Mouse (Mus musculus): Measurements from ENCODE around the gene AC140267.1. TPM values are rescaled to one million over a fixed set of nuclear protein-coding genes. Genes with fewer than 3 reads are reported as not detected.

AC140267.1 gene
- polyA plus RNA-seq, 1 experiment from 2014 or later: not detected

- Histone ChIP-seq H3K4me1 (ENCODE audit: control insufficient read depth, insufficient read depth, low read length) (peaks cover 3% of the 10 kb centered on the region; the same call in 1 of the 2 replicates), H3K36me3 (ENCODE audit: control insufficient read depth, insufficient read depth, low read length) (peaks cover 8% of the 10 kb centered on the region; the same call in 1 of the 2 replicates), H3K27me3 (ENCODE audit: control insufficient read depth, insufficient read depth, low read length) (no peaks in the 10 kb centered on the region), H3K9ac (ENCODE audit: low read length) (peak within 1 kb of the TSS; percentile 79), H3K9me3 (ENCODE audit: control insufficient read depth, low read length) (no peaks in the 10 kb centered on the region), H3K4me3 (ENCODE audit: low read depth, low read length) (peak within 1 kb of the TSS; percentile 93), H3K4me2 (ENCODE audit: low read depth, severe bottlenecking) (peak within 1 kb of the TSS; percentile 53), H3K27ac (replicated peaks; ENCODE audit: low read depth, low read length) (peak within 1 kb of the TSS; percentile 54; the same call in 1 of the 2 replicates)
- peak; percentile 97 for ATAC-seq (ENCODE audit: insufficient number of reproducible peaks, low FRiP score, low TSS enrichment, low read depth)
- DNase-seq (ENCODE audit: low spot score): peak; percentile 98
- WGBS: under 1% methylated on average over 52 of the region's 67 CpGs
Observed at GRCm38 (mm10) chr15:80233733-80234509, 1.7 kb upstream of the AC140267.1 start, which contains the start of gene Mief1. Mief1 (plus strand) TSS chr15:80234018.

GRCm38 (mm10) chr15:80248135-80248534 lies 12.5 kb downstream of the AC140267.1 start:
- Histone ChIP-seq H3K4me3 (ENCODE audit: low read depth, low read length) (no peak overlapping the region), H3K9ac (ENCODE audit: low read length) (no peak overlapping the region), H3K4me1 (ENCODE audit: control insufficient read depth, insufficient read depth, low read length) (peaks cover 4% of the 10 kb centered on the region), H3K9me3 (ENCODE audit: control insufficient read depth, low read length) (no peaks in the 10 kb centered on the region), H3K27ac (replicated peaks; ENCODE audit: low read depth, low read length) (no peak overlapping the region), H3K36me3 (ENCODE audit: control insufficient read depth, insufficient read depth, low read length) (peaks cover 21% of the 10 kb centered on the region; the same call in 1 of the 2 replicates), H3K4me2 (ENCODE audit: low read depth, severe bottlenecking) (no peak overlapping the region), H3K27me3 (ENCODE audit: control insufficient read depth, insufficient read depth, low read length) (no peaks in the 10 kb centered on the region)
- ATAC-seq (ENCODE audit: insufficient number of reproducible peaks, low FRiP score, low TSS enrichment, low read depth) (no peak), DNase-seq (ENCODE audit: low spot score) (no peak)
- WGBS: 95% methylated on average over 12 of the region's 12 CpGs

DNA sequence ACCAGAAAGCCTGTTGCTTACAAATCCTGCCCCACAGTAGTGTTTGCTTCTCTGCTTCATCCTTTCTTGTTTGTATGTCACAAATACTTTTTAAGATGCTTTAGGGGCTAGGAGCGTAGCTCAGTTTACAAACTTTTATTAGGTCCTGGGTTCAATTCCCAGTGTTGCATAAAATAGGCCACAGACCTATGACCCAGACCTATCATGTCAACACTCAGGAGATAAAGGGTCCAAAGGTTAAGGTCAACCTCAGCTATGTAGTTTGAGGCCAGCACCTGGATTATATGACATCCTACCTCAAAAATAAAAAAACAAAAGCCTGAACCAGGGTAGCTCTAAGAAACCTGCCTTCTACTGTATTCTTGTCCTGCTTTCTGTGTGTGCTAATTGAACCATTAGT lies 13.0 kb downstream of the AC140267.1 start:
- Histone ChIP-seq H3K27ac (replicated peaks; ENCODE audit: low read depth, low read length) (no peak overlapping the region), H3K9ac (ENCODE audit: low read length) (no peak overlapping the region)
- 90% methylated on average over 1 of the region's 1 CpGs for WGBS

DNA sequence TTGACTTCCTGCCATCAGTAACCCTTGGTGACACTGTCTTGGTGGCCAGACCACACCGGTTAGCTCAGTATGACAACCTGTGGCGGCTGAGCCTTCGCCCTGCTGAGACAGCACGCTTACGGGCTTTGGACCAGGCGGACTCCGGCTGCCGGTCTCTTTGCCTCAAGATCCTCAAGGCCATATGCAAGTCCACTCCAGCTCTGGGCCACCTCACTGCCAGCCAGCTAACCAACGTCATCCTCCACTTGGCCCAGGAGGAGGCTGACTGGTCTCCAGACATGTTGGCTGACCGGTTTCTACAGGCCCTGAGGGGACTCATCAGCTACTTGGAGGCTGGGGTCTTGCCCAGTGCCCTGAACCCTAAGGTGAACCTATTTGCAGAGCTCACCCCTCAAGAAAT lies 14.0 kb downstream of the AC140267.1 start:
- Histone ChIP-seq H3K4me3 (ENCODE audit: low read depth, low read length) (no peak overlapping the region), H3K4me1 (ENCODE audit: control insufficient read depth, insufficient read depth, low read length) (peaks cover 18% of the 10 kb centered on the region), H3K9me3 (ENCODE audit: control insufficient read depth, low read length) (no peaks in the 10 kb centered on the region), H3K27me3 (ENCODE audit: control insufficient read depth, insufficient read depth, low read length) (no peaks in the 10 kb centered on the region), H3K27ac (replicated peaks; ENCODE audit: low read depth, low read length) (no peak overlapping the region), H3K36me3 (ENCODE audit: control insufficient read depth, insufficient read depth, low read length) (peaks cover 19% of the 10 kb centered on the region; the same call in 1 of the 2 replicates), H3K9ac (ENCODE audit: low read length) (no peak overlapping the region), H3K4me2 (ENCODE audit: low read depth, severe bottlenecking) (no peak overlapping the region)
- ATAC-seq (ENCODE audit: insufficient number of reproducible peaks, low FRiP score, low TSS enrichment, low read depth) (no peak), DNase-seq (ENCODE audit: low spot score) (no peak)
- WGBS: 95% methylated on average over 10 of the region's 10 CpGs

More for the DNA sequence above, 13.0 kb downstream of the AC140267.1 start:
- Histone ChIP-seq H3K4me3 (ENCODE audit: low read depth, low read length) (no peak overlapping the region), H3K27me3 (ENCODE audit: control insufficient read depth, insufficient read depth, low read length) (no peaks in the 10 kb centered on the region), H3K4me2 (ENCODE audit: low read depth, severe bottlenecking) (no peak overlapping the region), H3K36me3 (ENCODE audit: control insufficient read depth, insufficient read depth, low read length) (peaks cover 21% of the 10 kb centered on the region; the same call in 1 of the 2 replicates), H3K4me1 (ENCODE audit: control insufficient read depth, insufficient read depth, low read length) (peaks cover 9% of the 10 kb centered on the region), H3K9me3 (ENCODE audit: control insufficient read depth, low read length) (no peaks in the 10 kb centered on the region)
- ATAC-seq (ENCODE audit: insufficient number of reproducible peaks, low FRiP score, low TSS enrichment, low read depth): no peak
- DNase-seq (ENCODE audit: low spot score): no peak

GRCm38 (mm10) chr15:80250586-80250985 lies 15.0 kb downstream of the AC140267.1 start:
- H3K9ac ChIP-seq (ENCODE audit: low read length): no peak overlapping the region
- no peak overlapping the region for H3K4me2 ChIP-seq (ENCODE audit: low read depth, severe bottlenecking)
- no peak overlapping the region for H3K4me3 ChIP-seq (ENCODE audit: low read depth, low read length)
- no peak for DNase-seq (ENCODE audit: low spot score)
- ATAC-seq (ENCODE audit: insufficient number of reproducible peaks, low FRiP score, low TSS enrichment, low read depth): no peak
- peaks cover 18% of the 10 kb centered on the region for H3K4me1 ChIP-seq (ENCODE audit: control insufficient read depth, insufficient read depth, low read length)
- no peaks in the 10 kb centered on the region for H3K9me3 ChIP-seq (ENCODE audit: control insufficient read depth, low read length)
- H3K27me3 ChIP-seq (ENCODE audit: control insufficient read depth, insufficient read depth, low read length): no peaks in the 10 kb centered on the region
- peaks cover 19% of the 10 kb centered on the region; the same call in 1 of the 2 replicates for H3K36me3 ChIP-seq (ENCODE audit: control insufficient read depth, insufficient read depth, low read length)
- H3K27ac ChIP-seq (replicated peaks; ENCODE audit: low read depth, low read length): no peak overlapping the region
- 82% methylated on average over 6 of the region's 6 CpGs for WGBS

- H3K4me1 ChIP-seq (ENCODE audit: control insufficient read depth, insufficient read depth, low read length): peaks cover 27% of the 10 kb centered on the region
- H3K4me2 ChIP-seq (ENCODE audit: low read depth, severe bottlenecking): peak overlapping the region; percentile 69; the same call in 1 of the 2 replicates
- no peaks in the 10 kb centered on the region for H3K27me3 ChIP-seq (ENCODE audit: control insufficient read depth, insufficient read depth, low read length)
- peak overlapping the region; percentile 58 for H3K27ac ChIP-seq (replicated peaks; ENCODE audit: low read depth, low read length)
- DNase-seq (ENCODE audit: low spot score): peak; percentile 55
- 2% methylated on average over 2 of the region's 2 CpGs for WGBS
- H3K9me3 ChIP-seq (ENCODE audit: control insufficient read depth, low read length): no peaks in the 10 kb centered on the region
- ATAC-seq (ENCODE audit: insufficient number of reproducible peaks, low FRiP score, low TSS enrichment, low read depth): no peak
- no peak overlapping the region for H3K9ac ChIP-seq (ENCODE audit: low read length)
- peaks cover 30% of the 10 kb centered on the region; the same call in 1 of the 2 replicates for H3K36me3 ChIP-seq (ENCODE audit: control insufficient read depth, insufficient read depth, low read length)
- H3K4me3 ChIP-seq (ENCODE audit: low read depth, low read length): no peak overlapping the region
Observed at GRCm38 (mm10) chr15:80253530-80253929, 17.9 kb downstream of the AC140267.1 start.

GRCm38 (mm10) chr15:80254207-80254606 lies 18.6 kb downstream of the AC140267.1 start:
- ATAC-seq (ENCODE audit: insufficient number of reproducible peaks, low FRiP score, low TSS enrichment, low read depth): no peak
- WGBS: 40% methylated on average over 6 of the region's 6 CpGs
- Histone ChIP-seq H3K4me2 (ENCODE audit: low read depth, severe bottlenecking) (peak overlapping the region; percentile 69), H3K9me3 (ENCODE audit: control insufficient read depth, low read length) (no peaks in the 10 kb centered on the region), H3K36me3 (ENCODE audit: control insufficient read depth, insufficient read depth, low read length) (peaks cover 27% of the 10 kb centered on the region; the same call in 1 of the 2 replicates), H3K4me3 (ENCODE audit: low read depth, low read length) (peak overlapping the region; percentile 100), H3K4me1 (ENCODE audit: control insufficient read depth, insufficient read depth, low read length) (peaks cover 27% of the 10 kb centered on the region), H3K9ac (ENCODE audit: low read length) (peak overlapping the region; percentile 66), H3K27ac (replicated peaks; ENCODE audit: low read depth, low read length) (peak overlapping the region; percentile 58), H3K27me3 (ENCODE audit: control insufficient read depth, insufficient read depth, low read length) (no peaks in the 10 kb centered on the region)
- DNase-seq (ENCODE audit: low spot score): no peak

DNA sequence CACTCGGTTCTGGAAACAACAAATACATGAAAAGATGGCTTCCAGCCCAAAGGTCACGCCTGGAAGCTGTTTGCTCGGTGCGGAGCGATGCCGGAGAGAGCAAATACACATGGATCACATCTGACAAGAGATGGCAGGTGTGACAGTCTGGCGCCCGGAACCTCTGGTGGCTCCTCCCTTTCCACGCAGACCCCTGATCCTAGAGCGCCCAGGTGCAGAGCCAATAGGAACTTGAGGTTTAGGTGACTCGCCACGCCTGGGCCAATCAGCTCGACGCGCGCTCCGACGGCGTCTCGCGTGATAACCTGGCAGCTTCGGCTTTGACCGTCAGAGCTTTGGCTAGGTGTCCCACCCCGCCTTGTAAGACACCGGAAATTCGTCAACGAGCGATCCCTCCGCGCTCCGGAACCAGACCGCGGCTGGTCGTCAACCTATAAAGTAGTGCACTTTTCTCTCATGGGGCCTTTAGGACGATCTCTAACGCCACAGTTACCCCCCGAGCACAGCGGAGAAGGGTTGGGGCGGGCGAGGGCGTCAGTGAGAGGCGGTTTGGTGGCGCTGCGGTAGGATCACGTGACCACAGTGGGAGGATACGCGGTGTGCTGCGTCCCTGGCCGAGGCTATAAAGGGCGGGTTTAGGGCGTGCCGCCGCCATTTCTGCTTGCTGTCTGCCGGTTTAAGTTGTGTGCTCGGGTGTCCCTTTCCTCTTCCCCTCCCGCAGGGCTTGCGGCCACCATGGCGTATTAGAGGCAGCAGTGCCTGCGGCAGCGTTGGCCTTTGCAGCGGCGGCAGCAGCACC lies 19.4 kb downstream of the AC140267.1 start, which contains the start of gene Atf4:
Atf4 (plus strand) TSS at position 338 of the 799 bp plus-strand sequence.
- DNase-seq (ENCODE audit: low spot score): peak; percentile 98
- Histone ChIP-seq H3K4me1 (ENCODE audit: control insufficient read depth, insufficient read depth, low read length) (peaks cover 27% of the 10 kb centered on the region), H3K4me3 (ENCODE audit: low read depth, low read length) (peak within 1 kb of the TSS; percentile 100), H3K27me3 (ENCODE audit: control insufficient read depth, insufficient read depth, low read length) (no peaks in the 10 kb centered on the region), H3K9ac (ENCODE audit: low read length) (peak within 1 kb of the TSS; percentile 99), H3K36me3 (ENCODE audit: control insufficient read depth, insufficient read depth, low read length) (peaks cover 25% of the 10 kb centered on the region; the same call in 1 of the 2 replicates), H3K27ac (replicated peaks; ENCODE audit: low read depth, low read length) (peak within 1 kb of the TSS; percentile 94), H3K4me2 (ENCODE audit: low read depth, severe bottlenecking) (peak within 1 kb of the TSS; percentile 84), H3K9me3 (ENCODE audit: control insufficient read depth, low read length) (no peaks in the 10 kb centered on the region)
- WGBS: under 1% methylated on average over 62 of the region's 62 CpGs
- peak; percentile 92 for ATAC-seq (ENCODE audit: insufficient number of reproducible peaks, low FRiP score, low TSS enrichment, low read depth)
